Mouse (Mus musculus): ENCODE results near the gene Isyna1. TPM values are rescaled to one million over a fixed set of nuclear protein-coding genes. Genes with fewer than 3 reads are reported as not detected.

The Isyna1 gene
- polyA plus RNA-seq, 1 experiment from 2014 or later = 49.1 TPM

DNA sequence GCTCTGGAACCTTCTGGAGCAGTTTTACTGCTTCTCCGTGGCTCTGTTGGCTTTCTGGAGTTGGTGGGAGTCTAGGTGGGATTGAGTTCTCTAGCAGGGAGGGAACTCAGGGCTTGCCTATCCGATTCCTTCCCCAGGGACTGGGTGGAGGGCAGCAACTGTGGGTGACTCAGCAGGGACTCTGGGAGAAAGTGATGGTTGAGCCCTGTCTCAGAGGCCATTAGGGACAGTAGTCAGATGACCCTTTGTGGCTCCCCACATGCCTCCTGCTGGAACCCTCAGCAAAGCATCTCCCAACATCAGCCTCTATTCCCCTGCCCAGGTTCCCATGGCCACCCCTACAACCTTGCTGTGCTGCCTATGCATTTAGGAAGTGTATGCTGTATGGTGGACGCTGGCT lies 48.8 kb downstream of the Isyna1 start:
- Histone ChIP-seq H3K36me3 (ENCODE audit: insufficient read depth, low read length) (no peaks in the 10 kb centered on the region), H3K9me3 (ENCODE audit: low read length) (no peaks in the 10 kb centered on the region), H3K9ac (replicated peaks; ENCODE audit: low read depth) (no peak overlapping the region), H3K27me3 (replicated peaks; ENCODE audit: insufficient read depth, low read length) (no peaks in the 10 kb centered on the region), H3K4me3 (ENCODE audit: low read depth, low read length) (no peak overlapping the region), H3K4me2 (replicated peaks; ENCODE audit: low read depth, low read length) (no peak overlapping the region), H3K27ac (ENCODE audit: low read length) (no peak overlapping the region), H3K4me1 (ENCODE audit: insufficient read depth, low read depth, low read length) (peaks cover 11% of the 10 kb centered on the region; the same call in 1 of the 2 replicates)
- 66% methylated on average over 3 of the region's 3 CpGs for WGBS
- TF ChIP-seq EP300 (IDR thresholded peaks at IDR 0.05) = no peak
- TF ChIP-seq CTCF (IDR thresholded peaks at IDR 0.05) = no peak
- ATAC-seq (no peak), DNase-seq (ENCODE audit: low spot score) (no peak)

DNA sequence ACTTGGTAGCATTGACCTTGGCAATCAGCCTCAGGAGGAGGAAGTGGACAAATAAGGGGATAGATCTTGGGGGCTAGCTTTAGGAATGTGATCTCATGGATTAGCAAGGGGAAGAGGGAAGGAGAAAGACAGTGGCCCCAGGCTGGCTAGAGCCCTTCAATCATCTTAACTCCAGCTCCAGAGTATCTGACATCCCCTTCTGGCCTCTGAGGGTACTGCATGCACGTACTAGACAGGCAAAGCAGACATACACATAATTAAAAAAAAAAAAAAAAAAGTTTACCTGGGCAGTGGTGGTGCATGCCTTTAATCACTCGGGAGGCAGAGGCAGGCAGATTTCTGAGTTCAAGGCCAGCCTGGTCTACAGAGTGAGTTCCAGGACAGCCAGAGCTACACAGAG lies 49.9 kb downstream of the Isyna1 start:
- Histone ChIP-seq H3K4me3 (ENCODE audit: low read depth, low read length) (no peak overlapping the region), H3K4me1 (ENCODE audit: insufficient read depth, low read depth, low read length) (peaks cover 17% of the 10 kb centered on the region; the same call in 1 of the 2 replicates), H3K9me3 (ENCODE audit: low read length) (no peaks in the 10 kb centered on the region), H3K27me3 (replicated peaks; ENCODE audit: insufficient read depth, low read length) (no peaks in the 10 kb centered on the region), H3K36me3 (ENCODE audit: insufficient read depth, low read length) (no peaks in the 10 kb centered on the region), H3K4me2 (replicated peaks; ENCODE audit: low read depth, low read length) (no peak overlapping the region), H3K27ac (ENCODE audit: low read length) (no peak overlapping the region), H3K9ac (replicated peaks; ENCODE audit: low read depth) (no peak overlapping the region)
- DNase-seq (ENCODE audit: low spot score) (peak; percentile 4), ATAC-seq (no peak)
- WGBS = 70% methylated on average over 2 of the region's 2 CpGs
- TF ChIP-seq EP300 (IDR thresholded peaks at IDR 0.05) (no peak), CTCF (IDR thresholded peaks at IDR 0.05) (peak; percentile 56)

DNA sequence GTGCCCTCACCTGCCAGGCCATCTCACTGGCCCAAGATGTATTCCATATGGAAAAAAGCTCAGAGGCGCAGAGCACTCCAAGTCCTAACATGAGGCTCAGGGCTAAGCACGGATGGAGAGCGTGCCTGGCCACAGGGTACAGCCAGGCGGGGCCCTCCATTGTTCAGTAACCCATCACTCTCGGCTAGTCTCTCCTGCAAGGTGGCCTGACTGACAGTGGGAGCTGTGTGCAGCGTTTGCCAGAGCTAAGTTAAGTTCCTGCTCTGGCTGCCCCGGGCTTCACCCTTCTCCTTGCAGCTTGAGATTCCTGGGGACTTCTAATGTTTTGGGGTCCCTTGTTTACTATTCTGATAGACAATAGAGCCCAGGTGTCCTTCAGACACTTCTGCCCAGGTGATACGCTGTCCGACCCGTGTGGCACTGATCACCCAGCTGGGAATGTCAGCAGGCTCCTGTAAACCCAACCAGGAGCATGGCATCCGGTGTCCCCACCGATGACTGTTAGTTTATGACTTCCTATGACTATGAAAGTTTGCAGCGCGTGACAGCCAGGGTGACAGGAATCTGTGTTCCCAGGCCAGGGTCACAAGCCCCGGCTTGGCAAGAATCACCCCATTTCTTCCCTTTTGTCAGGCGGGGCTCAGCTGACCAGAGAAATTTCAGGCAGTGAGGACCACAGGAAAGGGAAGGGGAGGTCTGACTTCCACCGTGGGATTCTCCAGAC lies 51.5 kb downstream of the Isyna1 start:
- ATAC-seq = no peak; the same call in 1 of the 2 replicates
- TF ChIP-seq CTCF (IDR thresholded peaks at IDR 0.05) (no peak), EP300 (IDR thresholded peaks at IDR 0.05) (peak; percentile 47; the same call in 1 of the 2 replicates)
- WGBS = 44% methylated on average over 17 of the region's 17 CpGs
- Histone ChIP-seq H3K27ac (ENCODE audit: low read length) (no peak overlapping the region), H3K9me3 (ENCODE audit: low read length) (no peaks in the 10 kb centered on the region), H3K4me3 (ENCODE audit: low read depth, low read length) (no peak overlapping the region), H3K4me2 (replicated peaks; ENCODE audit: low read depth, low read length) (no peak overlapping the region), H3K27me3 (replicated peaks; ENCODE audit: insufficient read depth, low read length) (no peaks in the 10 kb centered on the region), H3K4me1 (ENCODE audit: insufficient read depth, low read depth, low read length) (peaks cover 26% of the 10 kb centered on the region; the same call in 1 of the 2 replicates), H3K36me3 (ENCODE audit: insufficient read depth, low read length) (0 out of 2 replicates have a peak, but pooled peaks cover 5% of the 10 kb centered on the region), H3K9ac (replicated peaks; ENCODE audit: low read depth) (no peak overlapping the region)
- peak; percentile 36 for DNase-seq (ENCODE audit: low spot score)

DNA sequence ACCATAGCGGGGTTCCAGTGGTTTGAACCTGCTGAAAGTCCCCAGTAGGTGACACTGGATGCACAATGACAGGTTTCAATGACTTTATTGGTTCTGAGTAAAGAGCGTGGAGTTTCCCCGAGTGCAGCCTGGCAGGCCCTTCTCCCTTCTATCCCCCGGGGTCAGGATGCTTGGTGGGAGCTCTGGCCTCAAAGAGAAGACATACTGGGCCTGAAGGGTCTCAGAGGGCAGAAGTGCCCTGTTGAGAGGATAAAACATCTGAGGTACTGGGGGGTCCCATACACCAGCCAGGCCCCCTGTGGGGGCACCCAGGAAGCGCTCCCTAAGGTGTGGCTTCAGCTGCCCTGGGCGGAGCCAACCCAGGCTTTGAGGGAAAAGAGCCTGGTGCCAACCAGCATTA lies 52.2 kb downstream of the Isyna1 start:
- 75% methylated on average over 6 of the region's 6 CpGs for WGBS
- TF ChIP-seq CTCF (IDR thresholded peaks at IDR 0.05) (no peak), EP300 (IDR thresholded peaks at IDR 0.05) (no peak)

DNA sequence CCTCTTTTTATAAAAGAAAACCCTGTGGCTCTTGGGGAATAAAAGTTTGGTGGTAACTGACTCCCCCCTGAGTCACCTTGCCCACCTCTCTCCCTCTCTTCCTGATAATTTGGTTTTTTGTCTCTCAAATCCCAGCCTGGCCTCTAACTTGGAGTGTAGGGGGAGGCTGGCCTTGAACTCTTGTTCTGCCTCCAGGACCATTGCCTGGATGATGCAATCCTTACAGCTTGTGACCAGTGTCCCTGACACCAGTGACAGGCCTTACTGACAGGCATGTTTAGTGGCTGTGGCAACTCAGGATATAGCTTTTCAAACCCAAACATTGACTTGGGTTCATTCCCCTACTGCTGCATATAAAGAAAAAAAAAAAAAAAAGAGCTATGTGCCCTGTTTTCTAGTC lies 52.6 kb downstream of the Isyna1 start:
- peaks cover 12% of the 10 kb centered on the region for H3K36me3 ChIP-seq (ENCODE audit: insufficient read depth, low read length)
- no peaks in the 10 kb centered on the region for H3K27me3 ChIP-seq (replicated peaks; ENCODE audit: insufficient read depth, low read length)
- TF ChIP-seq EP300 (IDR thresholded peaks at IDR 0.05) (no peak), CTCF (IDR thresholded peaks at IDR 0.05) (no peak)
- H3K9ac ChIP-seq (replicated peaks; ENCODE audit: low read depth) = no peak overlapping the region
- DNase-seq (ENCODE audit: low spot score) (no peak), ATAC-seq (no peak)
- H3K4me2 ChIP-seq (replicated peaks; ENCODE audit: low read depth, low read length) = no peak overlapping the region
- no peak overlapping the region for H3K4me3 ChIP-seq (ENCODE audit: low read depth, low read length)
- no peaks in the 10 kb centered on the region for H3K9me3 ChIP-seq (ENCODE audit: low read length)
- H3K27ac ChIP-seq (ENCODE audit: low read length) = no peak overlapping the region
- H3K4me1 ChIP-seq (ENCODE audit: insufficient read depth, low read depth, low read length) = peaks cover 26% of the 10 kb centered on the region; the same call in 1 of the 2 replicates

More for the DNA sequence above, 52.2 kb downstream of the Isyna1 start:
- Histone ChIP-seq H3K27me3 (replicated peaks; ENCODE audit: insufficient read depth, low read length) (no peaks in the 10 kb centered on the region), H3K4me3 (ENCODE audit: low read depth, low read length) (no peak overlapping the region), H3K4me2 (replicated peaks; ENCODE audit: low read depth, low read length) (no peak overlapping the region), H3K27ac (ENCODE audit: low read length) (no peak overlapping the region), H3K9me3 (ENCODE audit: low read length) (no peaks in the 10 kb centered on the region), H3K36me3 (ENCODE audit: insufficient read depth, low read length) (peaks cover 9% of the 10 kb centered on the region), H3K4me1 (ENCODE audit: insufficient read depth, low read depth, low read length) (peaks cover 26% of the 10 kb centered on the region; the same call in 1 of the 2 replicates), H3K9ac (replicated peaks; ENCODE audit: low read depth) (no peak overlapping the region)
- ATAC-seq (no peak), DNase-seq (ENCODE audit: low spot score) (no peak)

Other genes starting within 250 kb of the Isyna1 start
- gene Upf1, start 241.1 kb upstream of the Isyna1 start, polyA plus RNA-seq (2015; fragmentation: Nextera tagmentation; extraction: Ambion mirVana) = 10.4 and 11.1 TPM in 2 replicates
- 0.13 and 0.29 TPM in 2 replicates for gene Comp, start 220.8 kb upstream of the Isyna1 start, polyA plus RNA-seq (2015; fragmentation: Nextera tagmentation; extraction: Ambion mirVana)
- gene Crtc1, start 154.8 kb upstream of the Isyna1 start, polyA plus RNA-seq (2015; fragmentation: Nextera tagmentation; extraction: Ambion mirVana) = 5.1 and 7.0 TPM in 2 replicates
- gene Klhl26, start 117.4 kb upstream of the Isyna1 start, polyA plus RNA-seq (2015; fragmentation: Nextera tagmentation; extraction: Ambion mirVana) = 19.0 and 21.6 TPM in 2 replicates
- gene Tmem59l, start 107.0 kb upstream of the Isyna1 start, polyA plus RNA-seq (2015; fragmentation: Nextera tagmentation; extraction: Ambion mirVana) = 4.1 and 5.2 TPM in 2 replicates
- gene Crlf1, start 101.2 kb upstream of the Isyna1 start, polyA plus RNA-seq (2015; fragmentation: Nextera tagmentation; extraction: Ambion mirVana) = 98.7 and 112 TPM in 2 replicates
- 103 and 117 TPM in 2 replicates for gene Rex1bd, start 87.6 kb upstream of the Isyna1 start, polyA plus RNA-seq (2015; fragmentation: Nextera tagmentation; extraction: Ambion mirVana)
- 723 and 836 TPM in 2 replicates for gene Uba52, start 83.6 kb upstream of the Isyna1 start, polyA plus RNA-seq (2015; fragmentation: Nextera tagmentation; extraction: Ambion mirVana)
- gene Fkbp8, start 66.6 kb upstream of the Isyna1 start, polyA plus RNA-seq (2015; fragmentation: Nextera tagmentation; extraction: Ambion mirVana) = 222 and 228 TPM in 2 replicates
- 56.1 and 62.4 TPM in 2 replicates for gene Kxd1, start 66.4 kb upstream of the Isyna1 start, polyA plus RNA-seq (2015; fragmentation: Nextera tagmentation; extraction: Ambion mirVana)
- 11.8 and 13.0 TPM in 2 replicates for gene Ell, start 54.9 kb upstream of the Isyna1 start, polyA plus RNA-seq (2015; fragmentation: Nextera tagmentation; extraction: Ambion mirVana)
- 117 and 125 TPM in 2 replicates for gene Ssbp4, start 14.5 kb downstream of the Isyna1 start, polyA plus RNA-seq (2015; fragmentation: Nextera tagmentation; extraction: Ambion mirVana)
- 4.2 TPM in 2 replicates for gene Lrrc25, start 21.8 kb downstream of the Isyna1 start, polyA plus RNA-seq (2015; fragmentation: Nextera tagmentation; extraction: Ambion mirVana)
- gene Gdf15, start 38.1 kb downstream of the Isyna1 start, polyA plus RNA-seq (2015; fragmentation: Nextera tagmentation; extraction: Ambion mirVana) = 1.3 and 2.3 TPM in 2 replicates
- 32.9 and 34.4 TPM in 2 replicates for gene Pgpep1, start 66.0 kb downstream of the Isyna1 start, polyA plus RNA-seq (2015; fragmentation: Nextera tagmentation; extraction: Ambion mirVana)
- 95.9 and 104 TPM in 2 replicates for gene Lsm4, start 78.9 kb downstream of the Isyna1 start, polyA plus RNA-seq (2015; fragmentation: Nextera tagmentation; extraction: Ambion mirVana)
- gene Jund, start 104.6 kb downstream of the Isyna1 start, polyA plus RNA-seq (2015; fragmentation: Nextera tagmentation; extraction: Ambion mirVana) = 107 and 109 TPM in 2 replicates
- gene Iqcn, start 109.1 kb downstream of the Isyna1 start, polyA plus RNA-seq (2015; fragmentation: Nextera tagmentation; extraction: Ambion mirVana) = 0.04 and 0.07 TPM in 2 replicates
- gene Gm3336, start 124.2 kb downstream of the Isyna1 start, polyA plus RNA-seq (2015; fragmentation: Nextera tagmentation; extraction: Ambion mirVana) = 0.50 and 0.54 TPM in 2 replicates
- 0.93 and 2.0 TPM in 2 replicates for gene Pde4c, start 129.3 kb downstream of the Isyna1 start, polyA plus RNA-seq (2015; fragmentation: Nextera tagmentation; extraction: Ambion mirVana)
- gene Rab3a, start 160.3 kb downstream of the Isyna1 start, polyA plus RNA-seq (2015; fragmentation: Nextera tagmentation; extraction: Ambion mirVana) = 17.6 and 28.6 TPM in 2 replicates
- 57.4 and 88.8 TPM in 2 replicates for gene Mpv17l2, start 166.6 kb downstream of the Isyna1 start, polyA plus RNA-seq (2015; fragmentation: Nextera tagmentation; extraction: Ambion mirVana)
- 28.0 and 30.5 TPM in 2 replicates for gene Pik3r2, start 182.3 kb downstream of the Isyna1 start, polyA plus RNA-seq (2015; fragmentation: Nextera tagmentation; extraction: Ambion mirVana)
- 7.3 and 7.6 TPM in 2 replicates for gene Mast3, start 210.7 kb downstream of the Isyna1 start, polyA plus RNA-seq (2015; fragmentation: Nextera tagmentation; extraction: Ambion mirVana)
- gene Il12rb1, start 214.1 kb downstream of the Isyna1 start, polyA plus RNA-seq (2015; fragmentation: Nextera tagmentation; extraction: Ambion mirVana) = 0.13 and 0.16 TPM in 2 replicates
- gene Arrdc2, start 245.3 kb downstream of the Isyna1 start, polyA plus RNA-seq (2015; fragmentation: Nextera tagmentation; extraction: Ambion mirVana) = 9.4 and 10.7 TPM in 2 replicates